Mouse (Mus musculus) midbrain, postnatal 0 days (tissue): Measurements from ENCODE around the gene Popdc2. TPM values are rescaled to one million over a fixed set of nuclear protein-coding genes. Genes with fewer than 3 reads are reported as not detected.

Source experiments
- ATAC-seq: fragments of 200-750 bp; cut with Nextera tagmentation; 2 replicates; pipeline ENCODE4 v1.8.0; 2017; ENCODE audit warnings: moderate number of reproducible peaks, mild to moderate bottlenecking, moderate TSS enrichment, moderate library complexity; ENCODE audit not compliant: low FRiP score
- DNase-seq: peaks from one replicate; pipeline ENCODE4 v3.0.0-alpha.2; 2015; ENCODE audit warnings: low spot score
- H3K27ac ChIP-seq: fragments of 300-500 bp; sonication (generic); 2 replicates; pipeline ENCODE4 v1.5.1; 2014; ENCODE audit warnings: low read depth, mild to moderate bottlenecking, low read length, mixed read lengths
- H3K27me3 ChIP-seq: fragments of 300-500 bp; sonication (generic); 2 replicates; pipeline ENCODE4 v1.6.1; 2014; ENCODE audit warnings: low read length, control low read depth, mixed read lengths; ENCODE audit not compliant: insufficient read depth
- H3K36me3 ChIP-seq: fragments of 300-500 bp; sonication (generic); 2 replicates; pipeline ENCODE4 v1.6.1; 2014; ENCODE audit warnings: low read length, control low read depth, mixed read lengths; ENCODE audit not compliant: insufficient read depth
- H3K4me1 ChIP-seq: fragments of 300-500 bp; sonication (generic); 2 replicates; pipeline ENCODE4 v1.6.1; 2014; ENCODE audit warnings: mild to moderate bottlenecking, control low read depth, antibody characterized with exemption, low read length, mixed read lengths; ENCODE audit not compliant: insufficient read depth
- H3K4me2 ChIP-seq: fragments of 300-500 bp; sonication (generic); 2 replicates; pipeline ENCODE4 v1.6.1; 2014; ENCODE audit warnings: low read depth, mild to moderate bottlenecking, low read length, mixed read lengths; ENCODE audit not compliant: poor library complexity, severe bottlenecking
- H3K4me3 ChIP-seq: fragments of 300-500 bp; sonication (generic); 2 replicates; pipeline ENCODE4 v1.5.1; 2014; ENCODE audit warnings: low read depth, mild to moderate bottlenecking, low read length, moderate library complexity
- H3K9ac ChIP-seq: fragments of 300-500 bp; sonication (generic); replicated peaks from 2 replicates; pipeline ENCODE4 v1.6.1; 2014; ENCODE audit warnings: mild to moderate bottlenecking, low read length, moderate library complexity, mixed read lengths; ENCODE audit not compliant: poor library complexity, severe bottlenecking
- H3K9me3 ChIP-seq: fragments of 300-500 bp; sonication (generic); 2 replicates; pipeline ENCODE4 v1.6.1; 2016; ENCODE audit warnings: low read length, control low read depth
- CTCF ChIP-seq: IDR thresholded peaks from 2 replicates; pipeline ENCODE4 v1.5.1; 2016; ENCODE audit warnings: antibody characterized with exemption, mild to moderate bottlenecking
- WGBS: fragments of 180-500 bp; shearing (Covaris S2); extraction: QIAGEN DNeasy Blood & Tissue Kit; methylation state at CpG from one replicate; pipeline ENCODE4 v1.1.7; 2014; 5-methylcytosine and 5-hydroxymethylcytosine counted together
- polyA plus RNA-seq: library from polyadenylated mRNA; unstranded; fragments of >200 nt; fragmentation: Nextera tagmentation; extraction: Ambion mirVana; gene quantifications from 2 replicates; pipeline ENCODE4 v1.2.1, GENCODE M21; 2015
- total RNA-seq: library from RNA; depleted of rRNA; stranded (reverse); fragments of >200 nt; gene quantifications from 2 replicates; pipeline ENCODE4 v1.2.3, GENCODE M21; 2014

Popdc2 gene
- total and polyA plus RNA-seq, 2 experiments from 2014 or later: 0.49 to 1.5 TPM

DNA sequence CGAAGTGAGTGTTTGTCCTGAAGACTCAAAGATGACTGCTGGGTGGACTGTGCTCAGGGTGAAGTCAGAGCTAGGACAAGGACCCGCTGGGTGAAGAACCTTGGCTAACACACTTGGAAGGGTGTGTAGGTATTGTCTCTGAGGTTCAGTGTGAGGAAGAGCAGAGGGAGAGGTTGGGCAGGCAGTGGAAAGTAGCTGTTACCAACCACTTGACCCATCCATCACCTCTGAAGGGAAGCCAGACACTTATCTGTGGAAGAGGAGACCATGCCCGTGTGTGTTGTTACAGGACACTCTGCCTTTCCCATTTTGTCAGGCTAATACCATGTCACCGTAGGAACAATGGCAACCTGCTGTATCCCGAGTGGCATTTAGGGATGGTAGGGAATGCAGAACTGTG, 44.3 kb downstream of the Popdc2 start:
- ATAC-seq (no peak), DNase-seq (no peak)
- Histone ChIP-seq H3K4me3 (no peak overlapping the region), H3K4me1 (no peaks in the 10 kb centered on the region), H3K36me3 (no peaks in the 10 kb centered on the region), H3K4me2 (no peak overlapping the region), H3K27me3 (no peaks in the 10 kb centered on the region), H3K9ac (no peak overlapping the region), H3K27ac (no peak overlapping the region), H3K9me3 (no peaks in the 10 kb centered on the region)
- 79% methylated on average over 5 of the region's 5 CpGs for WGBS
- no peak for TF ChIP-seq CTCF

DNA sequence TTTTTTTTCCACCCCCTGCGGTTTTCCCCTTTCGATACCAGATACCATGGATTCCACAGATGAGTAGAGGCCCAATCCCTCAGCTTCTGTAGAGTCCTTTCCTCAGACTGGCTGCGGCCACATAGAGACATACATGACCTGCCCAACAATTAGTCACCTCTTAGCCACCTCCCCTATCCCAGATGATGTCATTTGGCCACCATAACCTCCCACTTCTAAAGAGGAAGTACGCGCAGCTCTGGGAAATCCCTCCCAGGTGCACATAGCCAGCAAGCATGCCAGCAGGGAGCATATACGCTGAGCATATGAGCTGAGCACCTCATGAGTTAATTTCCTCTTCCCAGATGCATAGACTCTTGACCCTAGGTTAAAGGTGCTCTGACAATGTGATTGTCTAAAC, 44.7 kb downstream of the Popdc2 start:
- WGBS: 84% methylated on average over 6 of the region's 6 CpGs
- Histone ChIP-seq H3K36me3 (no peaks in the 10 kb centered on the region), H3K4me1 (no peaks in the 10 kb centered on the region), H3K9me3 (no peaks in the 10 kb centered on the region), H3K27ac (no peak overlapping the region), H3K4me3 (no peak overlapping the region), H3K4me2 (no peak overlapping the region), H3K9ac (no peak overlapping the region), H3K27me3 (no peaks in the 10 kb centered on the region)
- no peak for TF ChIP-seq CTCF
- ATAC-seq (no peak), DNase-seq (no peak)

DNA sequence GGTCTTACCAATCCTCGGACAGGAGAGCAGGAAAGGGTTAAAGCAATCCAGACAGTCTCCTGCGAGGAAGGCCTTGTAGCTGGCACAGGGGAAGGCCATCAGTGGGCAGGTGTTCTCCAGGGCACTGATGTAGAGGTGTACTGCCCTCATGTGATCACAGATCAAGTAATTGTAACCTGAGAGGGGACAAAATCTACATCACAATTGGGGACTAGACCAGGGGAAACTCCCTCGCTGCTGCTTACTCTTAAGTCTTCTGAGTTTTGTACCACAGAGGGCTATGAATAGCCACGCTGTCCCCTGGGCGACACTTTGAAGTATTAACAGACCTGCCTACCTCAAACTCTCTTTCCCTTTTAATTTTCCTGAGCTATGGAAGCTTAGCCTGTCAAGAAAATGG, 45.6 kb downstream of the Popdc2 start:
- WGBS: 30% methylated on average over 5 of the region's 5 CpGs
- no peak for TF ChIP-seq CTCF

DNA sequence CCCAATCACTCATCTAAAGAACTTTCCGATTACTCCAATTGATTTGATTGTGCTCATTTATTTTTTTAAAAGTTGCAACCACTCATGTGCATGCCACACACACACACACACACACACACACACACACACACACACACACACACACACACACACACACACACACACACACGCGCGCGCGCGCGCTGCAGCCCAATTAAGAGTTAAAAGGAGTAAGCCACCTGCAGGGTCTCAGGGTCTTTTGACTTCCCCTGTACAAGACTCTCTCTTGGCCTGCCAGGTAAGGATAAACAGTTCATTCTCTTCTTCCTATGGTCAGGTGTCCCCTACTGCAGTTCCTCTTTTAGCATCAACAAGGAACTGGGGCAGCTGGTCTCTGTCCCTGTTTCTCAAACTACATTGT, 46.4 kb downstream of the Popdc2 start:
- Histone ChIP-seq H3K9ac (no peak overlapping the region), H3K27me3 (no peaks in the 10 kb centered on the region), H3K36me3 (no peaks in the 10 kb centered on the region), H3K4me2 (no peak overlapping the region), H3K27ac (no peak overlapping the region), H3K4me1 (no peaks in the 10 kb centered on the region), H3K4me3 (no peak overlapping the region), H3K9me3 (no peaks in the 10 kb centered on the region)
- TF ChIP-seq CTCF: no peak
- over 99% methylated on average over 5 of the region's 8 CpGs for whole genome bisulfite sequencing
- ATAC-seq: no peak
- DNase-seq: no peak

More for the DNA sequence above, 45.6 kb downstream of the Popdc2 start:
- no peak overlapping the region for H3K4me2 ChIP-seq
- H3K27me3 ChIP-seq: no peaks in the 10 kb centered on the region
- H3K36me3 ChIP-seq: no peaks in the 10 kb centered on the region
- no peak overlapping the region for H3K4me3 ChIP-seq
- H3K9me3 ChIP-seq: no peaks in the 10 kb centered on the region
- H3K27ac ChIP-seq: no peak overlapping the region
- ATAC-seq (no peak), DNase-seq (no peak)
- no peaks in the 10 kb centered on the region for H3K4me1 ChIP-seq
- H3K9ac ChIP-seq: no peak overlapping the region

DNA sequence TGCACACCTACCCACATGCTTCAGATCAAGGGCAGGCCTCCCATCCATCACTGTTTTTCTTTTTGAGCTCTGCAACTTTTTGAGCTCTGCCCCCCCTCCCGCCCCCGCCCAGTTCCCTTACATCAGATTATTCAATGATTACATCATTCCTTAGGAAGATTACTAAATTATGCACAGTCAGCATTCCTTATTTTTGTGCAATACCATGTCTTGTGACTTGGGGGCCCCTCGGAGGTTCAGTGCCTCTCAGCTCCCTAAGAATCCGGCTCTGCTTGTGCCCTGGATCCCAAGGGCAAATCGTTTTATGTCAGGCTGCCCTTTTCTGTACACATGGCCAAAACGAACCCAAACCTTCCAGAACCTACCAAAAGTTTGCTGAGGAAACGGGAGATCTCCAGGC, 52.9 kb downstream of the Popdc2 start:
- no peaks in the 10 kb centered on the region for H3K27me3 ChIP-seq
- H3K36me3 ChIP-seq: no peaks in the 10 kb centered on the region
- no peaks in the 10 kb centered on the region for H3K9me3 ChIP-seq
- H3K9ac ChIP-seq: no peak overlapping the region
- H3K4me1 ChIP-seq: no peaks in the 10 kb centered on the region
- no peak for ATAC-seq
- H3K27ac ChIP-seq: no peak overlapping the region
- 86% methylated on average over 7 of the region's 7 CpGs for WGBS
- TF ChIP-seq CTCF: no peak
- no peak overlapping the region for H3K4me2 ChIP-seq
- no peak overlapping the region for H3K4me3 ChIP-seq
- DNase-seq: no peak

DNA sequence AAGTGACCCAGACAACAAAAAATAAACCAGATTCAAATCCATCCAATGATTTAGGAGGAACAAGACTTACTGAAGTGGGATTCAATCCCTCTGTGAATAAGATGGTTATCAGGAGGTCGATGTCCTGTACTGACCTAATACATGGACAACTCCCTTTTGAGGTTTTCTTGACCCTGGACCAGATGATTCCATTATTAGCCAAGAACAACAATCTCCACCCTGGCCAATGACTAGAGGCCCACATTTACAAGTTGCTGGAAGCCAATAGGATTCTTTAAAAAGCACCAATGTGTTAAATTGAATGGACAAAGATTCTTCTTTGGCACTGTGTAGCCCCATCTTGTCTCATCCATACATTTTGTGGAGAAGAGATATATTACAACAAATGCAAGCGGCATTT, 63.4 kb downstream of the Popdc2 start:
- Histone ChIP-seq H3K9ac (no peak overlapping the region), H3K9me3 (no peaks in the 10 kb centered on the region), H3K36me3 (no peaks in the 10 kb centered on the region), H3K27ac (no peak overlapping the region), H3K4me1 (no peaks in the 10 kb centered on the region), H3K4me2 (no peak overlapping the region), H3K4me3 (no peak overlapping the region), H3K27me3 (no peaks in the 10 kb centered on the region)
- DNase-seq (no peak), ATAC-seq (no peak)
- 88% methylated on average over 2 of the region's 2 CpGs for WGBS
- no peak for TF ChIP-seq CTCF
